Mouse (Mus musculus) gastrocnemius, postnatal 10 days (tissue): ENCODE measurements at regions not wholly inside any gene's neighbourhood (a gene's known extent, or its start where the extent isn't known, plus 50 kb on each side); places are given as distances from the start of the nearest gene placed in this dataset.
A peak's percentile ranks its signal among the peaks of the same experiment; 100 is the strongest.
"Not testable (repeated sequence)": the region's sequence is repeated elsewhere in the genome, so short reads cannot be mapped to it uniquely, and the experiment has no call there.

Source experiments
- DNase-seq: peaks from one replicate; pipeline ENCODE4 v3.0.0; 2021; ENCODE audit warnings: mixed read lengths

- no peak for DNase-seq
Measured at GRCm38 (mm10) chr10:120284785-120285184, 57.9 kb downstream of the Llph start.

GRCm38 (mm10) chr10:120291912-120292311 is 65.0 kb downstream of the Llph start:
- DNase-seq: no peak

GRCm38 (mm10) chr10:120293381-120293780 is 66.5 kb downstream of the Llph start:
- DNase-seq: not testable (repeated sequence)

GRCm38 (mm10) chr10:120294487-120294886 is 67.6 kb downstream of the Llph start:
- DNase-seq: no peak

- DNase-seq: no peak
Measured at GRCm38 (mm10) chr10:120297311-120297710, 70.4 kb downstream of the Llph start.

GRCm38 (mm10) chr10:120298293-120298927 is 71.5 kb downstream of the Llph start:
- DNase-seq: no peak

- DNase-seq: peak; percentile 55
Measured at GRCm38 (mm10) chr10:120306010-120306409, 79.1 kb downstream of the Llph start.

GRCm38 (mm10) chr10:120308681-120309080 is 81.8 kb downstream of the Llph start:
- DNase-seq: no peak
